Mouse (Mus musculus) lung, adult 2 months (tissue): ENCODE results near the gene Nvl.

Experiments used
- CTCF ChIP-seq: fragments of 200-500 bp; IDR thresholded peaks from 2 replicates; pipeline ENCODE4 v1.5.1; 2011; ENCODE audit warnings: mild to moderate bottlenecking, low read length, control low read depth; ENCODE audit not compliant: insufficient read depth
- POLR2A ChIP-seq: fragments of 200-500 bp; IDR thresholded peaks from 2 replicates; pipeline ENCODE4 v1.6.1; 2011; ENCODE audit warnings: low read depth, mild to moderate bottlenecking, control low read depth, low read length, borderline replicate concordance; ENCODE audit errors: extremely low read depth

DNA sequence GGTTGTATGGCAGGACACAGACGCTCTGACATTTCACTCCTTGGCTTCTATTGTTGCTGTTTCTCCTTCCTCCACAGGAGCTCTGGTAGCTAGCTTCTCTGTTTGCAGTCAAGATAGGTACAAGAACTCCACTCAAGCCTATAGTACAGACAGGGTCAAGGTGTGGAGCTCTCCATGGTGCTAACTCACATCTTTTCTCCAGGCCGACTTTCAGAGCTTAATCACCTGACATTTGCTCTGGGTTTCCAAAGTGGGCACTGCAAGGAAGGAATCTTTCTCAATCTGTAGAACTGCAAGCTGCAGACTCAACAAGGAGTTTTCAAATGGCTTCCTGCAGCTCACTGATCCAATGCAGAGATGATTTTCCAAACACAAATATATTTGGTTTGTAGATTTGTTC, 60.0 kb downstream of the Nvl start:
- TF ChIP-seq CTCF = no peak
- TF ChIP-seq POLR2A = no peak
